Mouse (Mus musculus): Measurements from ENCODE around the gene Prkce. TPM values are rescaled to one million over a fixed set of nuclear protein-coding genes. Genes with fewer than 3 reads are reported as not detected.
A peak's percentile ranks its signal among the peaks of the same experiment; 100 is the strongest.

The Prkce gene
- polyA plus RNA-seq, 1 experiment from 2014 or later = 4.4 TPM

DNA sequence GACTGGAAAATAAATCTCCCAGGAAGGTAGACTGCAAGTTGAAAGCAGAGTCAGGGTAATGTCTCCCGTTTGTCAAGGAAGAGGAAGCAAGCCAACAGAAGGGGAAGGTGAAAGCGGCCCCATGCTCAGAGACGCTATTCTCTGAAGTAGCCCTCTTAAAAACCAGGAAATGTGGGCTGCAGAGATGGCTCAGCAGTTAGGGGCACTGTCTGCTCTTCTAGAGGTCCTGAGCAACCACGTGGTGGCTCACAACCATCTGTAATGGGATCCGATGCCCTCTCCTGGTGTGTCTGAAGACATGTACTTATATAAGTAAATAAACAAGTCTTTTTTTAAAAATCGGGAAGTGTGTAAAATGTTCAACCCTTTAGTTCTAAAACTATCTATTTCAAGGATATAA is 327.3 kb downstream of the Prkce start:
- H3K27ac ChIP-seq = no peak overlapping the region
- WGBS = 81% methylated on average over 6 of the region's 6 CpGs
- H3K36me3 ChIP-seq = no peaks in the 10 kb centered on the region
- H3K9me3 ChIP-seq = no peaks in the 10 kb centered on the region
- 0 out of 2 replicates have a peak, but pooled peaks cover 4% of the 10 kb centered on the region for H3K4me1 ChIP-seq (replicated peaks)
- no peak overlapping the region for H3K4me3 ChIP-seq
- DNase-seq (ENCODE audit: low spot score) = no peak
- no peaks in the 10 kb centered on the region for H3K27me3 ChIP-seq (ENCODE audit: insufficient read depth, poor library complexity, severe bottlenecking)

DNA sequence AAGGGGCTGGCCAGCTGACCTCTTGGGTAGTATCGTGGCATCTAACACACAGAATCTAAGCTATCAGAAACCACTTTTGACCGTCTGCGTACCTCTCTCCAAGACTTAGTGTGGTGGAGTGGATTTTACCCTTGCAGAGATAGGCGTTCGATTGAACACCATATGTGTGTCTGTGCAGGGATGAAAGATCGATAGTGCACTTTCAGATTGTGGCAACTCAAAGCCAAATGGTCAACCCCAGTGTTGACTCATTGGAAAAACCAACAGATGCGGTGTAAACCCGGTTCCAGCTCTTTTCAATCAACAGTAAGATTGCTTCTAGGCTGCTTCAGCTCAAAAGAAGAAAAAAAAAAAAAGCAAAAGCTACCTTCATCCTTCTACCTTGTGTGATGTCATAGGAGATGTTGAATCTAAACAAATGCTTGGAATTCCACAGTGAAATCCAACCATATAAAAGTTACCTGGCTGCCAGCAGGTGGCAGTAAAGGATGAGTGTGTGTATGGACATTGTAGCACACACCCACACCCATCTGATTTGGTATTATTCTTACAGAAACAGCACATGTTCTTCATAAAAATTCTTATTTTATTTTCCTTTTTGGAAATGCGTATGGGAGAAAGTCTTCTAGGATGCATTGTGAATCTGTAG is 328.7 kb downstream of the Prkce start:
- H3K9me3 ChIP-seq = no peaks in the 10 kb centered on the region
- no peak overlapping the region for H3K27ac ChIP-seq
- 90% methylated on average over 9 of the region's 9 CpGs for WGBS
- H3K36me3 ChIP-seq = no peaks in the 10 kb centered on the region
- peak; percentile 23 for DNase-seq (ENCODE audit: low spot score)
- H3K4me1 ChIP-seq (replicated peaks) = 0 out of 2 replicates have a peak, but pooled peaks cover 9% of the 10 kb centered on the region
- H3K27me3 ChIP-seq (ENCODE audit: insufficient read depth, poor library complexity, severe bottlenecking) = no peaks in the 10 kb centered on the region
- H3K4me3 ChIP-seq = no peak overlapping the region

- no peak overlapping the region for H3K27ac ChIP-seq
- DNase-seq (ENCODE audit: low spot score) = no peak
- no peaks in the 10 kb centered on the region for H3K9me3 ChIP-seq
- H3K4me3 ChIP-seq = no peak overlapping the region
- 0 out of 2 replicates have a peak, but pooled peaks cover 9% of the 10 kb centered on the region for H3K4me1 ChIP-seq (replicated peaks)
- no peaks in the 10 kb centered on the region for H3K27me3 ChIP-seq (ENCODE audit: insufficient read depth, poor library complexity, severe bottlenecking)
- no peaks in the 10 kb centered on the region for H3K36me3 ChIP-seq
- WGBS = 92% methylated on average over 4 of the region's 4 CpGs
These were observed 329.7 kb downstream of the Prkce start for GRCm38 (mm10) chr17:86497302-86497701.

DNA sequence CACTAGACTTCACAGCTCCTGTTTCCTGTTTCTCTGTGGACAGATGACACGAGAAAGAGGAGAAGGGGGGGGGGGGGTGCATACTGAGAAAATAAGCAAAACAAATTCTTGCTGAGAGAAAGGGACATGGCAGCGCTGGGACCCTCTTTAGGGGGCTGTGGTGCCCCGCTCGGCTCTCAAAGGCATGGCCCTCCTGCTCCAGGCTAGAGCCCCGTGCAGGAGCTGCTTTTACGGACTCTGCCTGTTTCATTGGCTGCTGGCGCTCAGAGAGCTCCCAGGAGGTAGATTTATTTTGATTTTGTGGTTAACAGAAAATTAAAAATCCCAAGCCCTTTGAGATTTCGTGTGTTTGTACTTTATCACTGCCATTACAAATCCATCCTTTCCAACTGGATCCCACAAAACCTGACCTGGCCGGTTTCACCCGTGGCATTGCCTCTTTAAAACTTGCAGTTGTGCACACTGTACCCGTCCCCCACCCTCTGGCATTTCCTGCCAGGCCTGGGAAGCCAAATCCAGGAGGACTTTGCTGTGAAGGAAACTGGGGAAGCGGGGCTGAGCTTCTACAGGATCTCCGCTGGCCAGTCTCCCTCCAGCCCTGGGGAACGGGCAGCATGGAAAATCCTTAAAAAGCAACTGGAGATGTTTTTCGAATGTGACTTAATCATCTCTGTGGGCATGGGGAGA is 331.9 kb downstream of the Prkce start:
- no peaks in the 10 kb centered on the region for H3K36me3 ChIP-seq
- H3K9me3 ChIP-seq = no peaks in the 10 kb centered on the region
- H3K27ac ChIP-seq = peak overlapping the region; percentile 62
- H3K27me3 ChIP-seq (ENCODE audit: insufficient read depth, poor library complexity, severe bottlenecking) = no peaks in the 10 kb centered on the region
- no peak overlapping the region for H3K4me3 ChIP-seq
- H3K4me1 ChIP-seq (replicated peaks) = 0 out of 2 replicates have a peak, but pooled peaks cover 9% of the 10 kb centered on the region
- DNase-seq (ENCODE audit: low spot score) = peak; percentile 23
- WGBS = 71% methylated on average over 15 of the region's 15 CpGs

- Histone ChIP-seq H3K9me3 (no peaks in the 10 kb centered on the region), H3K27me3 (ENCODE audit: insufficient read depth, poor library complexity, severe bottlenecking) (no peaks in the 10 kb centered on the region), H3K36me3 (no peaks in the 10 kb centered on the region), H3K4me3 (no peak overlapping the region), H3K27ac (no peak overlapping the region), H3K4me1 (replicated peaks) (0 out of 2 replicates have a peak, but pooled peaks cover 9% of the 10 kb centered on the region)
- DNase-seq (ENCODE audit: low spot score) = no peak
- WGBS = 90% methylated on average over 4 of the region's 4 CpGs
These were observed 333.8 kb downstream of the Prkce start for GRCm38 (mm10) chr17:86501393-86501792.

- H3K27me3 ChIP-seq (ENCODE audit: insufficient read depth, poor library complexity, severe bottlenecking) = no peaks in the 10 kb centered on the region
- no peaks in the 10 kb centered on the region for H3K9me3 ChIP-seq
- H3K36me3 ChIP-seq = no peaks in the 10 kb centered on the region
- no peak overlapping the region for H3K4me3 ChIP-seq
- 95% methylated on average over 9 of the region's 9 CpGs for WGBS
- no peak for DNase-seq (ENCODE audit: low spot score)
- H3K4me1 ChIP-seq (replicated peaks) = peaks cover 16% of the 10 kb centered on the region; the same call in 1 of the 2 replicates
- H3K27ac ChIP-seq = no peak overlapping the region
These were observed 335.8 kb downstream of the Prkce start for GRCm38 (mm10) chr17:86503208-86503897.

DNA sequence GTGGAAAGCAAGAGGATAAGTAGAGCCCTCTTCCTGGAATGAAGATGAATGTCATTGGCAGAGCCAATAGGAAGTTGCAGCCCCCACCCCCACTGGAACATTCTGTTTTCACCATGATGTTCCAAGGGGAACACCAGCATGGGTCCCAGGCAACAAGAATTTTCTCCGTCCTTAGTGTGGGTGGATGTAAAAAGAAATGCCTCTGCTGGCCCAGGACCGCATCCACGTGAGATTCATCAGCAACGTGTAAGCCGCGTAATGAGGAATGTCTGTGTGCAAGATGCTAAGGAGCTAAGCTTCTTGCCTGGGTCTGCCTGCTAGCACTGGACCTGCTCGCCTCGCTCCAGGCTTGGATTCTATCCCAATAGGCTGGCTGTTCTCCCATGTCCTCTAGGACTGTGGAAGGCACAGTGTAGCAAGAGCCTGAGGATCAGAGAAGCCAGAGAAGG is 337.6 kb downstream of the Prkce start, which contains the start of gene Gm10309:
Gene Gm10309 (minus strand): TSS at position 50 of the 449 bp plus-strand sequence.
- Histone ChIP-seq H3K36me3 (no peaks in the 10 kb centered on the region), H3K4me3 (no peak within 1 kb of the TSS), H3K27ac (no peak within 1 kb of the TSS), H3K4me1 (replicated peaks) (peaks cover 11% of the 10 kb centered on the region; the same call in 1 of the 2 replicates), H3K9me3 (no peaks in the 10 kb centered on the region), H3K27me3 (ENCODE audit: insufficient read depth, poor library complexity, severe bottlenecking) (no peaks in the 10 kb centered on the region)
- WGBS = 91% methylated on average over 8 of the region's 8 CpGs
- DNase-seq (ENCODE audit: low spot score) = no peak

DNA sequence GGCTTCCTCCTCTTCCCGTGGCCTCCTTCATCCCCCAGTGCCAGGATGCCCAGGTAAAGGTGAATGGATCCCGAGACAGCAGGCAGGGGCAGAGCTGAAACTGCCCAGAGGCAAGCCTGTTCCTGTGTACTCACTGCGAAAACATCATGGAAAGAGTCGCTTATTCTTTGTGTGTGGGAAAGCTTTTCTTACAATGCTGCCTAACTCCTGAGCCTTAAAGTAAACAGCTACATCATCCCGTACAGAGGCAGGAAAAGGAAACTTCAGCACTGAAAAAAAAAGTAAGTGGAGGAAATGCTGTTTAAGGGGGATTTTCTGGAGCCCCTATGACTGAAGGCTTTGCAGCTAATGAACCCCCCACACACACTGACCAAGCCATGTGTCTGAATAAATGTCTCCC is 339.3 kb downstream of the Prkce start:
- H3K4me3 ChIP-seq = no peak overlapping the region
- no peaks in the 10 kb centered on the region for H3K27me3 ChIP-seq (ENCODE audit: insufficient read depth, poor library complexity, severe bottlenecking)
- no peaks in the 10 kb centered on the region for H3K9me3 ChIP-seq
- H3K36me3 ChIP-seq = no peaks in the 10 kb centered on the region
- no peak for DNase-seq (ENCODE audit: low spot score)
- 81% methylated on average over 5 of the region's 5 CpGs for WGBS
- peaks cover 7% of the 10 kb centered on the region; the same call in 1 of the 2 replicates for H3K4me1 ChIP-seq (replicated peaks)
- H3K27ac ChIP-seq = no peak overlapping the region

GRCm38 (mm10) chr17:86507342-86508211 is 340.0 kb downstream of the Prkce start:
- H3K9me3 ChIP-seq = no peaks in the 10 kb centered on the region
- no peak overlapping the region for H3K4me3 ChIP-seq
- no peaks in the 10 kb centered on the region for H3K36me3 ChIP-seq
- WGBS = 70% methylated on average over 19 of the region's 19 CpGs
- peaks cover 7% of the 10 kb centered on the region; the same call in 1 of the 2 replicates for H3K4me1 ChIP-seq (replicated peaks)
- DNase-seq (ENCODE audit: low spot score) = no peak
- no peak overlapping the region for H3K27ac ChIP-seq
- H3K27me3 ChIP-seq (ENCODE audit: insufficient read depth, poor library complexity, severe bottlenecking) = no peaks in the 10 kb centered on the region

- Histone ChIP-seq H3K27me3 (ENCODE audit: insufficient read depth, poor library complexity, severe bottlenecking) (no peaks in the 10 kb centered on the region), H3K36me3 (no peaks in the 10 kb centered on the region), H3K4me3 (no peak overlapping the region), H3K27ac (no peak overlapping the region), H3K9me3 (no peaks in the 10 kb centered on the region), H3K4me1 (replicated peaks) (peaks cover 7% of the 10 kb centered on the region; the same call in 1 of the 2 replicates)
- WGBS = 90% methylated on average over 3 of the region's 3 CpGs
- no peak for DNase-seq (ENCODE audit: low spot score)
These were observed 340.6 kb downstream of the Prkce start for GRCm38 (mm10) chr17:86508212-86508490.

DNA sequence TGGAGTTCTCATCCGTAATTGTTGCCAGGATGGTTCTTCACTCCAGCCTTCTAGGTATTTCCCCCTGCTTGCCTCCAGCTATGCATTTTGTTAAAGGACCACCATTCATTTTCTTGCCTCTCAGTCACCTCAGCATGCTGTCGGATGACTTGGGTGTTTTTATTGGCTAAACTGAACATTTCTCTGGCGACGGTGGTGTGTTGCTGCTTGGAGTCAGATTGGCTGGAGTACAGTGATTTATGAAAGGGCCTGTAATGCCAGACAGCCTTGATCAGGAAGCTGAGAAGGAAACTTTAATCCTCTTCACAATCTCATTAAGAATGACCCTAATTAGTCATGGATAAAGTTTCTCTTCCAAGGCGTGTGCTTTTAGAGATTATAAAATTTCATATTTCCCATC is 342.3 kb downstream of the Prkce start:
- H3K9me3 ChIP-seq = no peaks in the 10 kb centered on the region
- H3K27ac ChIP-seq = no peak overlapping the region
- 89% methylated on average over 5 of the region's 5 CpGs for WGBS
- H3K27me3 ChIP-seq (ENCODE audit: insufficient read depth, poor library complexity, severe bottlenecking) = no peaks in the 10 kb centered on the region
- DNase-seq (ENCODE audit: low spot score) = no peak
- H3K4me1 ChIP-seq (replicated peaks) = peaks cover 11% of the 10 kb centered on the region; the same call in 1 of the 2 replicates
- no peak overlapping the region for H3K4me3 ChIP-seq
- no peaks in the 10 kb centered on the region for H3K36me3 ChIP-seq

GRCm38 (mm10) chr17:86514974-86515620 is 347.5 kb downstream of the Prkce start:
- WGBS = 88% methylated on average over 13 of the region's 13 CpGs
- Histone ChIP-seq H3K27me3 (ENCODE audit: insufficient read depth, poor library complexity, severe bottlenecking) (no peaks in the 10 kb centered on the region), H3K36me3 (no peaks in the 10 kb centered on the region), H3K4me1 (replicated peaks) (0 out of 2 replicates have a peak, but pooled peaks cover 4% of the 10 kb centered on the region), H3K4me3 (no peak overlapping the region), H3K27ac (no peak overlapping the region), H3K9me3 (no peaks in the 10 kb centered on the region)
- DNase-seq (ENCODE audit: low spot score) = no peak
